Mouse (Mus musculus) limb, embryonic 10.5 days (tissue): Measurements from ENCODE around the gene Pde11a. TPM values are rescaled to one million over a fixed set of nuclear protein-coding genes. Genes with fewer than 3 reads are reported as not detected.
"Not testable (repeated sequence)": the region's sequence is repeated elsewhere in the genome, so short reads cannot be mapped to it uniquely, and the experiment has no call there.

Experiments used
- DNase-seq: peaks from one replicate; pipeline ENCODE4 v3.0.0-alpha.2; 2017; ENCODE audit warnings: low spot score
- H3K27ac ChIP-seq: fragments of 300-500 bp; sonication (generic); 2 replicates; pipeline ENCODE4 v1.5.1; 2016; ENCODE audit warnings: mild to moderate bottlenecking
- H3K27me3 ChIP-seq: fragments of 300-500 bp; sonication (generic); 2 replicates; pipeline ENCODE4 v1.6.1; 2016; ENCODE audit warnings: low read depth, mild to moderate bottlenecking; ENCODE audit not compliant: poor library complexity, severe bottlenecking
- H3K36me3 ChIP-seq: fragments of 300-500 bp; sonication (generic); 2 replicates; pipeline ENCODE4 v1.6.1; 2016; ENCODE audit warnings: mild to moderate bottlenecking, moderate library complexity
- H3K4me1 ChIP-seq: fragments of 300-500 bp; sonication (generic); 2 replicates; pipeline ENCODE4 v1.6.1; 2016
- H3K4me3 ChIP-seq: fragments of 300-500 bp; sonication (generic); 2 replicates; pipeline ENCODE4 v1.5.1; 2016; ENCODE audit warnings: mild to moderate bottlenecking, moderate library complexity
- H3K9me3 ChIP-seq: fragments of 300-500 bp; sonication (generic); replicated peaks from 2 replicates; pipeline ENCODE4 v1.6.1; 2016; ENCODE audit warnings: mild to moderate bottlenecking
- WGBS: fragments of 180-500 bp; shearing (Covaris S2); methylation state at CpG from one replicate; pipeline ENCODE4 v1.1.7; 2016; 5-methylcytosine and 5-hydroxymethylcytosine counted together
- polyA plus RNA-seq: library from polyadenylated mRNA; unstranded; fragments of >200 nt; fragmentation: Nextera tagmentation; extraction: Ambion mirVana; gene quantifications from 2 replicates; pipeline ENCODE4 v1.2.1, GENCODE M21; 2016

Pde11a gene
- polyA plus RNA-seq, 1 experiment from 2014 or later = 0.25 TPM

- H3K9me3 ChIP-seq = no peaks in the 10 kb centered on the region
- 8% methylated on average over 2 of the region's 2 CpGs for WGBS
- no peaks in the 10 kb centered on the region for H3K27me3 ChIP-seq
- peak overlapping the region; percentile 54; the same call in 1 of the 2 replicates for H3K27ac ChIP-seq
- H3K36me3 ChIP-seq = no peaks in the 10 kb centered on the region
- peaks cover 57% of the 10 kb centered on the region for H3K4me1 ChIP-seq
- peak; percentile 62 for DNase-seq
- H3K4me3 ChIP-seq = no peak overlapping the region
Measured at GRCm38 (mm10) chr2:75985124-75985523, 353.4 kb downstream of the Pde11a start.

GRCm38 (mm10) chr2:75983847-75984246 lies 354.7 kb downstream of the Pde11a start:
- 91% methylated on average over 3 of the region's 3 CpGs for WGBS
- DNase-seq = no peak
- Histone ChIP-seq H3K36me3 (no peaks in the 10 kb centered on the region), H3K27me3 (no peaks in the 10 kb centered on the region), H3K4me1 (peaks cover 44% of the 10 kb centered on the region), H3K4me3 (no peak overlapping the region), H3K9me3 (no peaks in the 10 kb centered on the region), H3K27ac (no peak overlapping the region)

- Histone ChIP-seq H3K27me3 (no peaks in the 10 kb centered on the region), H3K9me3 (no peaks in the 10 kb centered on the region), H3K4me3 (no peak overlapping the region), H3K4me1 (peaks cover 37% of the 10 kb centered on the region), H3K27ac (no peak overlapping the region), H3K36me3 (no peaks in the 10 kb centered on the region)
- no peak for DNase-seq
- 97% methylated on average over 3 of the region's 3 CpGs for WGBS
Measured at GRCm38 (mm10) chr2:75983091-75983490, 355.5 kb downstream of the Pde11a start.

- Histone ChIP-seq H3K4me1 (peaks cover 34% of the 10 kb centered on the region), H3K27me3 (no peaks in the 10 kb centered on the region), H3K36me3 (no peaks in the 10 kb centered on the region), H3K9me3 (no peaks in the 10 kb centered on the region), H3K27ac (no peak overlapping the region), H3K4me3 (no peak overlapping the region)
- DNase-seq = no peak
- 96% methylated on average over 4 of the region's 4 CpGs for WGBS
Measured at GRCm38 (mm10) chr2:75982626-75983025, 355.9 kb downstream of the Pde11a start.

- 3% methylated on average over 34 of the region's 34 CpGs for WGBS
- Histone ChIP-seq H3K4me1 (peaks cover 23% of the 10 kb centered on the region), H3K27ac (peak within 1 kb of the TSS; percentile 91), H3K4me3 (peak within 1 kb of the TSS; percentile 54)
- DNase-seq = peak; percentile 87
- H3K36me3 ChIP-seq, H3K27me3 ChIP-seq, H3K9me3 ChIP-seq: not testable (repeated sequence)
Measured at GRCm38 (mm10) chr2:75981440-75982081, 357.0 kb downstream of the Pde11a start, which contains the start of gene Ttc30a1. Gene Ttc30a1 (minus strand): TSS chr2:75981967.

- Histone ChIP-seq H3K4me3 (peak overlapping the region; percentile 54), H3K4me1 (peaks cover 19% of the 10 kb centered on the region)
- not testable (repeated sequence) for H3K36me3 ChIP-seq, H3K27ac ChIP-seq, H3K9me3 ChIP-seq, DNase-seq, H3K27me3 ChIP-seq
- WGBS = 95% methylated on average over 13 of the region's 13 CpGs
Measured at GRCm38 (mm10) chr2:75980933-75981439, 357.6 kb downstream of the Pde11a start.

- peaks cover 10% of the 10 kb centered on the region for H3K4me1 ChIP-seq
- DNase-seq, H3K9me3 ChIP-seq, H3K27ac ChIP-seq, H3K27me3 ChIP-seq, H3K36me3 ChIP-seq: not testable (repeated sequence)
- 25% methylated on average over 23 of the region's 24 CpGs for WGBS
- H3K4me3 ChIP-seq = 0 out of 2 replicates have a peak within 1 kb of the TSS, but pooled peaks have one; percentile 6
Measured at GRCm38 (mm10) chr2:75977752-75978368, 360.7 kb downstream of the Pde11a start, which contains the start of gene Ttc30a2. Gene Ttc30a2 (minus strand): TSS chr2:75978170.

GRCm38 (mm10) chr2:75976070-75976469 lies 362.5 kb downstream of the Pde11a start:
- H3K27me3 ChIP-seq, H3K36me3 ChIP-seq, DNase-seq, H3K4me3 ChIP-seq, H3K9me3 ChIP-seq, H3K4me1 ChIP-seq, H3K27ac ChIP-seq: not testable (repeated sequence)
- WGBS = 92% methylated on average over 2 of the region's 2 CpGs

GRCm38 (mm10) chr2:75974131-75974530 lies 364.4 kb downstream of the Pde11a start:
- 67% methylated on average over 9 of the region's 9 CpGs for WGBS
- H3K36me3 ChIP-seq = no peaks in the 10 kb centered on the region
- no peaks in the 10 kb centered on the region for H3K27me3 ChIP-seq
- no peak overlapping the region for H3K27ac ChIP-seq
- H3K4me3 ChIP-seq = no peak overlapping the region
- no peaks in the 10 kb centered on the region for H3K9me3 ChIP-seq
- H3K4me1 ChIP-seq = peaks cover 4% of the 10 kb centered on the region; the same call in 1 of the 2 replicates
- no peak for DNase-seq

- Histone ChIP-seq H3K36me3 (no peaks in the 10 kb centered on the region), H3K27ac (peak overlapping the region; percentile 50; the same call in 1 of the 2 replicates), H3K27me3 (no peaks in the 10 kb centered on the region), H3K9me3 (no peaks in the 10 kb centered on the region), H3K4me1 (peaks cover 52% of the 10 kb centered on the region), H3K4me3 (peak overlapping the region; percentile 33)
- no peak for DNase-seq
- WGBS = 21% methylated on average over 5 of the region's 5 CpGs
Measured at GRCm38 (mm10) chr2:75964972-75965371, 373.6 kb downstream of the Pde11a start.

- Histone ChIP-seq H3K4me1 (peaks cover 57% of the 10 kb centered on the region), H3K27ac (peak overlapping the region; percentile 50; the same call in 1 of the 2 replicates), H3K9me3 (no peaks in the 10 kb centered on the region), H3K27me3 (no peaks in the 10 kb centered on the region), H3K4me3 (peak overlapping the region; percentile 33), H3K36me3 (no peaks in the 10 kb centered on the region)
- 14% methylated on average over 14 of the region's 14 CpGs for WGBS
- peak; percentile 65 for DNase-seq
Measured at GRCm38 (mm10) chr2:75964512-75964911, 374.1 kb downstream of the Pde11a start.

- no peaks in the 10 kb centered on the region for H3K27me3 ChIP-seq
- no peak for DNase-seq
- H3K36me3 ChIP-seq = no peaks in the 10 kb centered on the region
- H3K4me1 ChIP-seq = peaks cover 62% of the 10 kb centered on the region
- H3K27ac ChIP-seq = peak overlapping the region; percentile 68; the same call in 1 of the 2 replicates
- whole genome bisulfite sequencing = 81% methylated on average over 5 of the region's 5 CpGs
- no peaks in the 10 kb centered on the region for H3K9me3 ChIP-seq
- peak overlapping the region; percentile 33; the same call in 1 of the 2 replicates for H3K4me3 ChIP-seq
Measured at GRCm38 (mm10) chr2:75964051-75964450, 374.5 kb downstream of the Pde11a start.

GRCm38 (mm10) chr2:75963211-75963840 lies 375.2 kb downstream of the Pde11a start:
- H3K9me3 ChIP-seq = no peaks in the 10 kb centered on the region
- H3K4me3 ChIP-seq = no peak overlapping the region
- no peak for DNase-seq
- 71% methylated on average over 10 of the region's 10 CpGs for WGBS
- peaks cover 69% of the 10 kb centered on the region for H3K4me1 ChIP-seq
- peak overlapping the region; percentile 59 for H3K27ac ChIP-seq
- H3K36me3 ChIP-seq = no peaks in the 10 kb centered on the region
- H3K27me3 ChIP-seq = no peaks in the 10 kb centered on the region
